Mouse (Mus musculus) lung, embryonic 15.5 days (tissue): Measurements from ENCODE around the gene Tmem132d. TPM values are rescaled to one million over a fixed set of nuclear protein-coding genes. Genes with fewer than 3 reads are reported as not detected.
"Not testable (repeated sequence)": the region's sequence is repeated elsewhere in the genome, so short reads cannot be mapped to it uniquely, and the experiment has no call there.

ENCODE experiments used
- ATAC-seq: fragments of 200-750 bp; cut with Nextera tagmentation; 2 replicates; pipeline ENCODE4 v1.8.0; 2017; ENCODE audit warnings: moderate number of reproducible peaks, borderline replicate concordance; ENCODE audit not compliant: low FRiP score, low TSS enrichment; ENCODE audit errors: extremely low read depth
- H3K27ac ChIP-seq: fragments of 300-500 bp; sonication (generic); 2 replicates; pipeline ENCODE4 v1.5.1; 2015; ENCODE audit warnings: moderate library complexity, mild to moderate bottlenecking, inconsistent platforms
- H3K27me3 ChIP-seq: fragments of 300-500 bp; sonication (generic); 2 replicates; pipeline ENCODE4 v1.6.1; 2015; ENCODE audit warnings: inconsistent platforms
- H3K36me3 ChIP-seq: fragments of 300-500 bp; sonication (generic); 2 replicates; pipeline ENCODE4 v1.6.1; 2015; ENCODE audit warnings: inconsistent platforms
- H3K4me1 ChIP-seq: fragments of 300-500 bp; sonication (generic); 2 replicates; pipeline ENCODE4 v1.6.1; 2015; ENCODE audit warnings: inconsistent platforms
- H3K4me2 ChIP-seq: fragments of 300-500 bp; sonication (generic); 2 replicates; pipeline ENCODE4 v1.6.1; 2015; ENCODE audit warnings: inconsistent platforms, mild to moderate bottlenecking, moderate library complexity
- H3K4me3 ChIP-seq: fragments of 300-500 bp; sonication (generic); 2 replicates; pipeline ENCODE4 v1.5.1; 2015; ENCODE audit warnings: mild to moderate bottlenecking, inconsistent platforms
- H3K9ac ChIP-seq: fragments of 300-500 bp; sonication (generic); 2 replicates; pipeline ENCODE4 v1.6.1; 2015; ENCODE audit warnings: inconsistent platforms
- H3K9me3 ChIP-seq: fragments of 300-500 bp; sonication (generic); 2 replicates; pipeline ENCODE4 v1.6.1; 2016; ENCODE audit warnings: inconsistent platforms
- WGBS: fragments of 180-500 bp; shearing (Covaris S2); methylation state at CpG from one replicate; pipeline ENCODE4 v1.1.7; 2015; 5-methylcytosine and 5-hydroxymethylcytosine counted together
- polyA plus RNA-seq: library from polyadenylated mRNA; unstranded; fragments of >200 nt; fragmentation: Nextera tagmentation; extraction: Ambion mirVana; gene quantifications from 2 replicates; pipeline ENCODE4 v1.2.1, GENCODE M21; 2015

Gene Tmem132d
- polyA plus RNA-seq, 1 experiment from 2014 or later: 2.3 TPM

GRCm38 (mm10) chr5:127954231-127954790, 478.6 kb downstream of the Tmem132d start:
- no peak for ATAC-seq
- 51% methylated on average over 16 of the region's 16 CpGs for WGBS

GRCm38 (mm10) chr5:127952800-127953199, 480.1 kb downstream of the Tmem132d start:
- no peak overlapping the region for H3K27ac ChIP-seq
- 56% methylated on average over 6 of the region's 6 CpGs for WGBS
- no peaks in the 10 kb centered on the region for H3K27me3 ChIP-seq
- H3K4me3 ChIP-seq: no peak overlapping the region
- peaks cover 5% of the 10 kb centered on the region; the same call in 1 of the 2 replicates for H3K4me1 ChIP-seq
- H3K4me2 ChIP-seq: no peak overlapping the region
- no peaks in the 10 kb centered on the region for H3K36me3 ChIP-seq
- H3K9me3 ChIP-seq: no peaks in the 10 kb centered on the region
- no peak for ATAC-seq
- H3K9ac ChIP-seq: no peak overlapping the region

More at GRCm38 (mm10) chr5:127954231-127954790, 478.6 kb downstream of the Tmem132d start:
- no peak overlapping the region for H3K9ac ChIP-seq
- no peaks in the 10 kb centered on the region for H3K9me3 ChIP-seq
- H3K4me1 ChIP-seq: peaks cover 5% of the 10 kb centered on the region; the same call in 1 of the 2 replicates
- no peak overlapping the region for H3K4me3 ChIP-seq
- no peaks in the 10 kb centered on the region for H3K36me3 ChIP-seq
- H3K4me2 ChIP-seq: no peak overlapping the region
- H3K27ac ChIP-seq: no peak overlapping the region
- no peaks in the 10 kb centered on the region for H3K27me3 ChIP-seq

GRCm38 (mm10) chr5:127950574-127950973, 482.3 kb downstream of the Tmem132d start:
- Histone ChIP-seq H3K4me1 (no peaks in the 10 kb centered on the region), H3K27me3 (no peaks in the 10 kb centered on the region), H3K27ac (no peak overlapping the region), H3K9ac (no peak overlapping the region), H3K9me3 (no peaks in the 10 kb centered on the region), H3K36me3 (no peaks in the 10 kb centered on the region), H3K4me3 (no peak overlapping the region), H3K4me2 (no peak overlapping the region)
- ATAC-seq: no peak
- WGBS: 47% methylated on average over 4 of the region's 4 CpGs

- 16% methylated on average over 8 of the region's 8 CpGs for WGBS
- no peaks in the 10 kb centered on the region for H3K27me3 ChIP-seq
- no peak overlapping the region for H3K4me3 ChIP-seq
- no peaks in the 10 kb centered on the region for H3K36me3 ChIP-seq
- H3K4me2 ChIP-seq: no peak overlapping the region
- no peak overlapping the region for H3K27ac ChIP-seq
- ATAC-seq: no peak
- H3K9me3 ChIP-seq: no peaks in the 10 kb centered on the region
- H3K9ac ChIP-seq: no peak overlapping the region
- H3K4me1 ChIP-seq: no peaks in the 10 kb centered on the region
Observed at GRCm38 (mm10) chr5:127947275-127947674, 485.6 kb downstream of the Tmem132d start.

GRCm38 (mm10) chr5:127942171-127942570, 490.7 kb downstream of the Tmem132d start:
- not testable (repeated sequence) for H3K9ac ChIP-seq, ATAC-seq, H3K4me2 ChIP-seq, H3K36me3 ChIP-seq, H3K4me3 ChIP-seq, H3K4me1 ChIP-seq, H3K9me3 ChIP-seq, H3K27me3 ChIP-seq, H3K27ac ChIP-seq
- 69% methylated on average over 3 of the region's 3 CpGs for WGBS

- H3K4me3 ChIP-seq: no peak overlapping the region
- H3K4me2 ChIP-seq: no peak overlapping the region
- H3K27me3 ChIP-seq: no peaks in the 10 kb centered on the region
- no peak for ATAC-seq
- no peaks in the 10 kb centered on the region for H3K36me3 ChIP-seq
- no peaks in the 10 kb centered on the region for H3K4me1 ChIP-seq
- H3K9ac ChIP-seq: no peak overlapping the region
- 71% methylated on average over 3 of the region's 3 CpGs for whole genome bisulfite sequencing
- H3K9me3 ChIP-seq: no peaks in the 10 kb centered on the region
- no peak overlapping the region for H3K27ac ChIP-seq
Observed at GRCm38 (mm10) chr5:127937914-127938313, 495.0 kb downstream of the Tmem132d start.

GRCm38 (mm10) chr5:127929687-127930086, 503.2 kb downstream of the Tmem132d start:
- no peaks in the 10 kb centered on the region for H3K27me3 ChIP-seq
- H3K9me3 ChIP-seq: no peaks in the 10 kb centered on the region
- no peak for ATAC-seq
- no peak overlapping the region for H3K27ac ChIP-seq
- H3K36me3 ChIP-seq: no peaks in the 10 kb centered on the region
- H3K4me1 ChIP-seq: no peaks in the 10 kb centered on the region
- H3K4me3 ChIP-seq: no peak overlapping the region
- WGBS: 85% methylated on average over 14 of the region's 14 CpGs
- no peak overlapping the region for H3K4me2 ChIP-seq
- no peak overlapping the region for H3K9ac ChIP-seq

- no peaks in the 10 kb centered on the region for H3K27me3 ChIP-seq
- no peak overlapping the region for H3K9ac ChIP-seq
- H3K36me3 ChIP-seq: no peaks in the 10 kb centered on the region
- no peaks in the 10 kb centered on the region for H3K4me1 ChIP-seq
- H3K27ac ChIP-seq: no peak overlapping the region
- no peaks in the 10 kb centered on the region for H3K9me3 ChIP-seq
- H3K4me2 ChIP-seq: no peak overlapping the region
- 59% methylated on average over 2 of the region's 2 CpGs for WGBS
- no peak for ATAC-seq
- H3K4me3 ChIP-seq: no peak overlapping the region
Observed at GRCm38 (mm10) chr5:127926686-127927085, 506.2 kb downstream of the Tmem132d start.

GRCm38 (mm10) chr5:127924106-127924505, 508.8 kb downstream of the Tmem132d start:
- no peak overlapping the region for H3K9ac ChIP-seq
- H3K4me1 ChIP-seq: no peaks in the 10 kb centered on the region
- H3K36me3 ChIP-seq: no peaks in the 10 kb centered on the region
- no peaks in the 10 kb centered on the region for H3K9me3 ChIP-seq
- H3K4me3 ChIP-seq: no peak overlapping the region
- 64% methylated on average over 3 of the region's 3 CpGs for WGBS
- no peak for ATAC-seq
- H3K27ac ChIP-seq: no peak overlapping the region
- no peaks in the 10 kb centered on the region for H3K27me3 ChIP-seq
- H3K4me2 ChIP-seq: no peak overlapping the region

- WGBS: 56% methylated on average over 1 of the region's 1 CpGs
- no peak for ATAC-seq
- no peak overlapping the region for H3K9ac ChIP-seq
- H3K27ac ChIP-seq: no peak overlapping the region
- H3K9me3 ChIP-seq: no peaks in the 10 kb centered on the region
- H3K27me3 ChIP-seq: no peaks in the 10 kb centered on the region
- no peak overlapping the region for H3K4me3 ChIP-seq
- no peaks in the 10 kb centered on the region for H3K4me1 ChIP-seq
- no peak overlapping the region for H3K4me2 ChIP-seq
- H3K36me3 ChIP-seq: no peaks in the 10 kb centered on the region
Observed at GRCm38 (mm10) chr5:127919171-127919570, 513.7 kb downstream of the Tmem132d start.

GRCm38 (mm10) chr5:127918376-127918775, 514.5 kb downstream of the Tmem132d start:
- no peak overlapping the region for H3K27ac ChIP-seq

GRCm38 (mm10) chr5:127914157-127914556, 518.7 kb downstream of the Tmem132d start:
- Histone ChIP-seq H3K9ac (no peak overlapping the region), H3K9me3 (no peaks in the 10 kb centered on the region), H3K4me2 (no peak overlapping the region), H3K27me3 (no peaks in the 10 kb centered on the region), H3K27ac (no peak overlapping the region), H3K4me1 (no peaks in the 10 kb centered on the region), H3K36me3 (no peaks in the 10 kb centered on the region), H3K4me3 (no peak overlapping the region)
- ATAC-seq: no peak
- 77% methylated on average over 11 of the region's 11 CpGs for WGBS

More at GRCm38 (mm10) chr5:127918376-127918775, 514.5 kb downstream of the Tmem132d start:
- no peak overlapping the region for H3K4me2 ChIP-seq
- H3K4me1 ChIP-seq: no peaks in the 10 kb centered on the region
- no peak for ATAC-seq
- H3K9me3 ChIP-seq: no peaks in the 10 kb centered on the region
- no peaks in the 10 kb centered on the region for H3K27me3 ChIP-seq
- H3K4me3 ChIP-seq: no peak overlapping the region
- H3K9ac ChIP-seq: no peak overlapping the region
- WGBS: 83% methylated on average over 3 of the region's 3 CpGs
- no peaks in the 10 kb centered on the region for H3K36me3 ChIP-seq

GRCm38 (mm10) chr5:127911603-127912002, 521.3 kb downstream of the Tmem132d start:
- Histone ChIP-seq H3K9me3 (no peaks in the 10 kb centered on the region), H3K4me2 (no peak overlapping the region), H3K9ac (no peak overlapping the region), H3K27me3 (no peaks in the 10 kb centered on the region), H3K36me3 (no peaks in the 10 kb centered on the region), H3K4me3 (no peak overlapping the region), H3K27ac (no peak overlapping the region), H3K4me1 (no peaks in the 10 kb centered on the region)
- WGBS: 55% methylated on average over 3 of the region's 3 CpGs
- ATAC-seq: no peak
